Mouse (Mus musculus): ENCODE data around the gene Gpr22.

Gpr22 gene

GRCm38 (mm10) chr12:31713600-31713999 is at the start of gene Gpr22:
Gpr22 (minus strand) TSS chr12:31713947.
- no peak for DNase-seq

DNA sequence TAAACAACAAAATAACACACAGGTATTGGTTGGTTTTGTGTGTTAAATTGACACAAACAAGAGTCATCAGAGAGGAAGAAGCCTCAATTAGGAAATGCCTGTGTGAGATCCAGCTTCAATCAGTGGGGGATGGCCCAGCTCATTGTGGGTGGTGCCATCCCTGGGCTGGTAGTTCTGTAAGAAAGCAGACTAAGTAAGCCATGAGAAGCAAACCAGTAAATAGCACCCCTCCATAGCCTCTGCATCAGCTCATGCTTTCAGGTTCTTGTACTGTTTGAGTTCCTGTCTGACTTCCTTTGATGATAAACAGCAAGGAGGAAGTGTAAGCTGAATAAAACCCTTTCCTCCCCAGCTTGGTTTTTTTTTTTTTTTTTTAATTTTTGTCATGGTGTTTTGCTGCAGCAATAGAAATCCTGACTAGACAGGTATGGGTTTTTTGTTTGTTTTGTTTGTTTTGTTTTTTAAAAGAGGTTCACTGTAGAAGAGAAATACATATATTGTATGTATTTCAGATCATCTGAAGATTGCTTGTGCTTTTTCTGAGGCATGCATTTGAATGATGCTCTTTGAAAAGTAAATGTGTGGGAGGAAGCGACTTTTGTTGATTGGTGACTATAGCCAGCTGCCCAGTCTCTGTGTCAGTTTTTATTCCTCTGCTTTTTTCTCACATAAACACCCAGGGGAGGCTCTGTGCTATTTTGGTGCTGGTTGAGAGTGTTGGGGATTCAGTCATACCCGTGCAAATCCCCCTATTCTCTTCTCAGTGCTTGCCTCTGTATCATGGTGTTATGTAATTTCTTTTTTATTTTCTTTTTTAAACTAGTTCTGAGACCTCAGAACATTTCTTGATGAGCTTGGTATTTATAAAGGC is 42.4 kb upstream of the Gpr22 start:
- DNase-seq = no peak

GRCm38 (mm10) chr12:31754465-31754864 is 40.7 kb upstream of the Gpr22 start:
- no peak for DNase-seq

DNA sequence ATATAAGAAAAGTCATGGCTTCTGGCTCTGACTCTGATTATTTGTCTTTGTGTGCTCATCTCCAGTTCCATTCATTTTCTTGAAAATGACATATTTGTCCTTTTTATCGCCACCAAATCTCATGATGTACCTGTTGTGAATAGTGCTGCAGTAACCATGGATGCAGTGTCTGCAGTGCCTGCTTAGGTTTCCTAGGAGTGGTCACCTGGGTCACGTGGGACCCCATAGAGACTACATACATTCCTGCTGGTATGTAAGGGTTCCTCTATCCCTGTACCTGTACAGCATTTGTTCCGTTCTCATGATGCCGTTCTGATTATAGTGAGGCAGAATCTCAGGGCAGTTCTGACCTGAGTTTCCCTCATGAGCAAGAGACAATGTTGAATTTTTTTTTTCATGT is 36.1 kb upstream of the Gpr22 start:
- DNase-seq = no peak

DNA sequence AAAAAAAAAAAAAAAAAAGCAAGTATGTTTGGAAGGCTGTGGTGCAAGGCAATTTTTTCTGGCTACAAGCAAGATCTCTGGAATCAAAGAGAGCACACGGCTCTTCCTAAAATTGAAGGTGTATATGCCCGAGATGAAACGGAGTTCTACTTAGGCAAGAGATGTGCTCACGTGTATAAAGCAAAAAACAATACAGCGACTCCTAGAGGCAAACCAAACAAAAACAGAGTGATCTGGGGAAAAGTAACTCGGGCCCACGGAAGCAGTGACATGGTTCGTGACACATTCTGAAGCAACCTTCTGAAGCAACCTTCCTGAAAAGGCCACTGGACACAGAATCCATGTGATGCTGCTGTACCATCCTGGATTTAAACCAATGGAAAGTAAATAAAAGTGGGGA is 33.6 kb upstream of the Gpr22 start:
- DNase-seq = no peak

DNA sequence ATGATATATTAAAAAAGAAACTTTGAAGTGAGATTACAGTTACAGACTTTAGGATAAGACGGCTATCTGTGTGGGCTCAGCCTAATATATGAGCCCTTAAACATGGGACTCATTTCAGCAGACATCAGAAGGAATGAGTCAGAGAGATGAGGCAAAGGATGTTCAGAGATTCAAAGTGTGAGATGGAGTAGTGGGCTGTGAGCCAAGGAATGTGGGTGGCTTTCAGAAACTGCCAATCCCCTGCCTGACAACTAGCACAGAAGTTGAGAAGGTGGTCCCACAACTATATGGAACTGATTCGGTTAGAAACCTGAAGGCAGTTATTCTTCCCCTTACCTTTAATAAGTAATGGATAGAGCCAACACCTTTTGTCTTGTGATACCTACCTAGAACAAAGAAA is 20.9 kb upstream of the Gpr22 start:
- no peak for DNase-seq

GRCm38 (mm10) chr12:31730126-31730525 is 16.4 kb upstream of the Gpr22 start:
- no peak for DNase-seq

DNA sequence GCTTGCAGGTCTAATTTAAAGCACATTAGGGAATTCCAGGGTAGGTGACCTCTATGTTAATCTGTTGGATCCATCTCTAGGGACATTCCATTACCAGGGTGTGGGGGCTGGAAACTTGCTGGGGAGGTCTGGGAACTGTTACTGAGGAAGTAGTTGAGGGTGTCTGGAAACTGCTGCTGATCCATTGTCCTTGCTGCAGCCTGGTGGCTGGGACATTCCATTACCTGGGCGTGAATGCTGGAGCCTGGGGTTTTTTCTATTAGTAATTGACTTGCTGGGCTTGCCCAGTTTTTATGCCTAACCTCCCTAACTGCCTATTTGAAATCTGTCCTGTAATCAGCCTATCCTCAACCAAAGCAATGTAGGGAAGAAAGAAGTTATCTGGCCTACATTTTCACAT is 13.0 kb upstream of the Gpr22 start:
- no peak for DNase-seq

GRCm38 (mm10) chr12:31725511-31726275 is 11.9 kb upstream of the Gpr22 start:
- no peak for DNase-seq

DNA sequence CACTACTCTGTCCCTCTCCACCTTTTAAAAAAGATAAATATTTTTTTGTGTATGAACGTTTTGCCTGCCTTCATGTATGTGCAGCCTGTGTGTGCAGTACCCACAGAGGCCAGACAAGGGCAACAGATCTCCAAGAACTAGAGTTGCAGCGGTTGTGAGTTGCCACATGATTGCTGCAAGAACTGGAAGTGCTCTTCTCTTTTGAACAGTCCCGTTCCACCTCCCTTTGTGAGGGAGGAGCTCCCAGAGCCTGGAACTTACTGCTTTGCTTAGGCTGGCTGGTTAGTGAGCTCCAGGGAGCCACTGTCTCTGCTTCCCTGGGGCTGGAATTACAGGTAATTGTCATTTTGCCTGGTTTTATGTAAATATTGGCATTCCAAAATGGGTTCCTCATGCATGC is 10.8 kb upstream of the Gpr22 start:
- DNase-seq = no peak

DNA sequence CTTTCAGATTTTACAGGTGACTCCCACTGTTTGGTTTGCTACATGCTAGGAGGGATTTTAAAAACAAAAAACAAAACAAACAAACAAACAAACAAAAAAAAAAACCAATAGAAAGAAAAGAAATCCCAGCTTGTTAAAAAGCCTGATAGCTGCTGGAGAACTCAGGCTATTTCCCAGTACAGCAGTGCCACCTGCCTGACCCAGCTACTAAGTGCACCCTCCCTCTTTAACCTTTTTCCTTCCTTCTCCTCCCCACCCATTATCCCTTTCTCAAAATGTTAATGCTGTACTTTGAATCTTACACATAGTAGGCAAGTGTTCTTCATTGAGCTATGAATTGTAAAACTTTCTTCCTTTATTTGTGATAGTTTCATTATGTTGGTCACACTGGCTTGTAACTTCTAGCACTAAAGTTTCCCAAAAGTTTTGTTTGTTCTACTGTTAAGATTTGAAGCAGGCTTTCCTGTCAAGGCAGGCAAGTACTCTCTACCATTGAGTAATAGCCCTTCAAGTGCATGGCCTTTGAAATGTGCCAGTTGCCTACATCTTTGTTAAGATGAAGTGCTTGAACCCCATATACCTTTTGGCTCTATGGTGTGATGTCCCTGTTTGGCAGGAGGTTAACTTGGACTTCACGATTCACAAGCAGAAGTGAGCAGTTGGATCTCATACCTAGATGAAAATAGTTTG is 6.0 kb upstream of the Gpr22 start:
- peak; percentile 31 for DNase-seq

GRCm38 (mm10) chr12:31714070-31714469 is 323 bp upstream of the Gpr22 start:
- no peak for DNase-seq

DNA sequence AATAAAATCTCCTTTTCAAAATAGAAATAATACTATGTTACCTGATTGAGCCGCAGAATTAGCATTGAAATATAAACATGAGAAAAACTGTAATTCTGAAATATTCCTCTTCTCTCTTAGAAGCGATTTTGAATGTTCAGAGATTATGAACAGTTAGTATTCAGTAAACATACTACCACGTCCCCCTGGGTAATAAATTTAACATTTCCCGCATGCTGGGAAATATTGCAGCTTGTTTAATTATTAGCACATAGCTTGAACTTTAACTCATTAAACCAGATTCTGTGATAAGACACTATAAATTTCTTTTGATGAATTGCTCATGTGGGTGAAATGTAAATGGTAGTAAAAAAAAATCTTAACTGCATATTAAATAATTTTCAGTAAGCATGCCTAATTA is 1.0 kb downstream of the Gpr22 start:
- no peak for DNase-seq

DNA sequence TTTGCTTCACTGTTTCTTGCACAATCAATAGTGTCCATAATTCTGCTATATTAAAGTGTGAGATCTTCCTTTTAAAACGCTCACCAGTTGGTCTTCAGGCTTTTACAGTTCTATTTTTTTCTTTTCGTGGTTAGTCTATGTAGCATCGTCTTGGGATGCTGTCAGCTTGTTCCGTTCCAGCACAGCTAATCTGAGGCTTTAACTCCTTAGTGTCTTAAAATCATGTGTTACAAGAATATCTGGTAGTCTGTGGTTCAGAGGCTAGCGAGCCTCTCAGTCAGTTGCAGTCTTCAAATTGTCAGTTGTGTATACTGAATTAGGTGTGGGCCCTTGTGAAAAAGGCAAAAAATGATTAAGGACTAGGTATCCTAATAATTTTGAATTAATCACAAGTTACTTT is 1.5 kb downstream of the Gpr22 start:
- DNase-seq = no peak

DNA sequence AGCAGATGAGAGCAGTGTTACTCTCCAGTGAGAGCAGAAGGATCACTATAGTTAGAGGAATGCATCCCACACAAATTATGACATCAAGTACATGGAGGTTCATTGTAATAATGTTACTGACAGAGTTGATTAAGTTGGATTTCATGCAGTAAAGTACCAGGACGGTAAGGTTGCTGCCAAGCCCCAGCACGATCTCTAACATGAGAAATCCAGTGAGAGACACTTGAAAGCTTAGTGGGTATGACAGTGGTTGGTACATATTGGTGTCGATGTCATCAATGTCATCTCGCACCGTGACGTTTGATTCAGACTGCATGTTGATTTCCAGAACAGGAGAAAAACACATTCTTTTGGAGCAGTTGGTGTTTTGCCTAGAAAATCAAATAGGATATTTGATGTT is 4.1 kb downstream of the Gpr22 start:
- DNase-seq = no peak

DNA sequence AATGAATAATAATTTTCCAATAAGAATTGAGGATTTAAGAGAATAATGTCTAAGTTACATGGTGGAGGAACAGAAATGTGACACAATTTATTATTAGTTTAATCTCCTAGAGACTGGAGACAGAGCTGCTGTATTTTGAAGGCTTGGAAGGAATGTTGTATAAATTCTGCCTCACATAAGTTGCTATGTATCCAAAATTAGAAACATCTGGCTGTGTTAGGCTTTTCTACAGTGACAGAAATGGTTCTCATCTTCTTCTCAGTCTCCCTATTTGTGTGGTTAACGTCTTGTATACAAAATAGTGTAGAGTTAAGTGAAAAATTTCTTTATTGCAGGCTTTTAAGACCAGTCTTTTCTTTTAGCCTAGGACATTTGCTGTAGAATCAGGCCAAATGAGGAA is 6.2 kb downstream of the Gpr22 start:
- no peak for DNase-seq

GRCm38 (mm10) chr12:31706168-31706567 is 7.6 kb downstream of the Gpr22 start:
- DNase-seq = no peak

GRCm38 (mm10) chr12:31703904-31704303 is 9.8 kb downstream of the Gpr22 start:
- no peak for DNase-seq

- DNase-seq = no peak
Observed at GRCm38 (mm10) chr12:31701411-31701810, 12.3 kb downstream of the Gpr22 start.

GRCm38 (mm10) chr12:31700623-31701347 is 13.0 kb downstream of the Gpr22 start:
- no peak for DNase-seq

GRCm38 (mm10) chr12:31693278-31693677 is 20.5 kb downstream of the Gpr22 start:
- no peak for DNase-seq

- no peak for DNase-seq
Observed at GRCm38 (mm10) chr12:31686679-31687078, 27.1 kb downstream of the Gpr22 start.

DNA sequence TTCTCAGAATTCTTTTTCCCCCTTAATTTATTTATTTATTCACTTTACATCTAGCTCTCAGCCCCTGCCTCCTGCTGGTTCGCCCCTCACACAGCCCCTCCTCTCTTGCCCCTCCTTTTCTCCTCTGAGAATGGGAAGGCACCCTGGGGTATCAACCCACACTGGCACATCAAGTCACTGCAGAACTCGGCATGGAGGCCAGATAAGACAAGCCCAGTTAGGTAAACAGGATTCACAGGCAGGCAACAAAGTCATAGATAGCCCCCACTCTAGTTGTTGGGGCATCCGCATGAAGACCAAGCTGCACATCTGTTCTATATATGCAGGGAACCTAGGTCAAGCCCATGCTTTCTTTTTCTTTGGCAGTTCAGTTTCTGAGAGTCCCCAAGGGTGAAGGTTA is 46.6 kb downstream of the Gpr22 start:
- no peak for DNase-seq

Data from lung, postnatal 10 days (tissue).